Mouse (Mus musculus) limb, embryonic 10.5 days (tissue): Measurements from ENCODE around the gene Stfa2l1. TPM values are rescaled to one million over a fixed set of nuclear protein-coding genes. Genes with fewer than 3 reads are reported as not detected.
"Not testable (repeated sequence)": the region's sequence is repeated elsewhere in the genome, so short reads cannot be mapped to it uniquely, and the experiment has no call there.

Source experiments
- DNase-seq: peaks from one replicate; pipeline ENCODE4 v3.0.0-alpha.2; 2017; ENCODE audit warnings: low spot score
- H3K27ac ChIP-seq: fragments of 300-500 bp; sonication (generic); 2 replicates; pipeline ENCODE4 v1.5.1; 2016; ENCODE audit warnings: mild to moderate bottlenecking
- H3K27me3 ChIP-seq: fragments of 300-500 bp; sonication (generic); 2 replicates; pipeline ENCODE4 v1.6.1; 2016; ENCODE audit warnings: low read depth, mild to moderate bottlenecking; ENCODE audit not compliant: poor library complexity, severe bottlenecking
- H3K36me3 ChIP-seq: fragments of 300-500 bp; sonication (generic); 2 replicates; pipeline ENCODE4 v1.6.1; 2016; ENCODE audit warnings: mild to moderate bottlenecking, moderate library complexity
- H3K4me1 ChIP-seq: fragments of 300-500 bp; sonication (generic); 2 replicates; pipeline ENCODE4 v1.6.1; 2016
- H3K4me3 ChIP-seq: fragments of 300-500 bp; sonication (generic); 2 replicates; pipeline ENCODE4 v1.5.1; 2016; ENCODE audit warnings: mild to moderate bottlenecking, moderate library complexity
- H3K9me3 ChIP-seq: fragments of 300-500 bp; sonication (generic); replicated peaks from 2 replicates; pipeline ENCODE4 v1.6.1; 2016; ENCODE audit warnings: mild to moderate bottlenecking
- WGBS: fragments of 180-500 bp; shearing (Covaris S2); methylation state at CpG from one replicate; pipeline ENCODE4 v1.1.7; 2016; 5-methylcytosine and 5-hydroxymethylcytosine counted together
- polyA plus RNA-seq: library from polyadenylated mRNA; unstranded; fragments of >200 nt; fragmentation: Nextera tagmentation; extraction: Ambion mirVana; gene quantifications from 2 replicates; pipeline ENCODE4 v1.2.1, GENCODE M21; 2016

The Stfa2l1 gene
- not detected in 2 replicates for polyA plus RNA-seq

DNA sequence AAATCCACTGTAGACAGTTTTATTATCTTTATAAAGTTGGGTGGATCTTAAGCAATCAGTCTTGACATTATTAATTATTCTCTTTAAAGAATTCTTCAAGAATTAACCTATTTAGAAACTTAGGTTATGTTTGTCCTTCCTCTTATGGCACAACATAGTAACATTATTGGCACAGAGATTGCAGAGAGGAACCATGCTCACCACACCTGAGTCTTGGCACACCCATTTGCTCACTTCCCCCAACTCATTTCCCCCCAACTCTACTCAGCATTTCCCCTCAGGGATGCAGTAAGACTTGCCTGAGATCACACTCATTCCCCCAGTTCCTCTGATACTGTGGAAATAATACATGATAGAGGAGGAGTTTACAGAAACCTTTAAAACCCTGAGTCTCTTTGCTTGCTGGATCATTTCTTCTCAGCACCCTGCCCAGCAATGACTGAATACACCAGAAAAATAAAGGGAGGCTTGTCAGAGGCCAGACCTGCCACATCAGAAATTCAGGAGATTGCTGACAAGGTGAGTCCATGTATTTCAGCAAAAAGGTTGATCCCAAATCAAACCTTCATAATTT is at the start of gene Stfa2l1:
TSS of gene Stfa2l1 (plus strand) at position 410 of the 574 bp plus-strand sequence.
- Histone ChIP-seq H3K4me1 (no peaks in the 10 kb centered on the region), H3K27ac (no peak within 1 kb of the TSS), H3K27me3 (no peaks in the 10 kb centered on the region), H3K4me3 (no peak within 1 kb of the TSS), H3K9me3 (no peaks in the 10 kb centered on the region), H3K36me3 (no peaks in the 10 kb centered on the region)
- DNase-seq, result no peak

GRCm38 (mm10) chr16:36111486-36111885 is 45.1 kb upstream of the Stfa2l1 start:
- H3K36me3 ChIP-seq, H3K9me3 ChIP-seq, H3K4me3 ChIP-seq, H3K4me1 ChIP-seq, DNase-seq, H3K27ac ChIP-seq, H3K27me3 ChIP-seq: not testable (repeated sequence)

DNA sequence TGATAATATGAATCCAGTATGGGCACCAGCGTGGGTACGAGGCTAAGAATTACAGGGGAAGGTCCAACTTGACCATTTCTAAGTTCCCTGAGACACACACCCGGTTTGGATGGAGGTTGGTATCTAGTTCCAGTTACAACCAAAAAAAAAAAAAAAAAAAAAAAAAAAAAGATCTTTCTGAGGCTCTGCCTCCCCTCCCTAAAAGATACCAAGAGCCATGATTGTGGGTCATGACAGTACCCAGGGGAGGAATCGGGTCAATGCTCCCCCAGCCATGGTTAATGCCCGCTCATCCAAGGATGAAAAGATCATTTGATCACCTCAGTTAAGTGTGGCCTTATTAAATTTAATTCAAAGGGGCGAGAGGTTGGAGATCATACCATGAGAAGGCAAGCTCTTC is 40.9 kb upstream of the Stfa2l1 start:
- H3K4me1 ChIP-seq, H3K9me3 ChIP-seq, H3K27me3 ChIP-seq, H3K4me3 ChIP-seq, H3K27ac ChIP-seq, H3K36me3 ChIP-seq, DNase-seq: not testable (repeated sequence)
- 93% methylated on average over 6 of the region's 6 CpGs for WGBS

DNA sequence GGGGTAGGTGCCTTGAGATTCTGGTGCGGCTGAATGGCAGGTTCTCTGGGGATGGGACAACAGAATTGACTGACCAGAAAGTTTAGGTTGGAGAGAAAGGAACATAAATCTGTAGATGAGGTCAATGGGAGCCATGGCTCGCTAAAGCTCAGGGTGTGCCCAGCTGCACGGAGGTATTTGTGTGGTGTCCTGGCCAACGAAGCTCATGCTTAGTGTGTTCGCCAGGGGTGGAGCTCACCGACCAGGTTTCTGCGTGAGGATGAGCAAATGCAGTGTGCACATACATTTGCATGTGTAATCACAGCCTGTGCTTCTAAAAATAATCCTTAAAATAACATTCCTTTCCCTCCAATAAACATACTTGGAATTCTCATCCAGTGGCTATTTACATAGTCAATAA is 28.5 kb upstream of the Stfa2l1 start:
- Histone ChIP-seq H3K27ac (no peak overlapping the region), H3K4me3 (no peak overlapping the region), H3K4me1 (no peaks in the 10 kb centered on the region), H3K27me3 (no peaks in the 10 kb centered on the region), H3K36me3 (no peaks in the 10 kb centered on the region), H3K9me3 (no peaks in the 10 kb centered on the region)
- 92% methylated on average over 7 of the region's 7 CpGs for WGBS
- no peak for DNase-seq

DNA sequence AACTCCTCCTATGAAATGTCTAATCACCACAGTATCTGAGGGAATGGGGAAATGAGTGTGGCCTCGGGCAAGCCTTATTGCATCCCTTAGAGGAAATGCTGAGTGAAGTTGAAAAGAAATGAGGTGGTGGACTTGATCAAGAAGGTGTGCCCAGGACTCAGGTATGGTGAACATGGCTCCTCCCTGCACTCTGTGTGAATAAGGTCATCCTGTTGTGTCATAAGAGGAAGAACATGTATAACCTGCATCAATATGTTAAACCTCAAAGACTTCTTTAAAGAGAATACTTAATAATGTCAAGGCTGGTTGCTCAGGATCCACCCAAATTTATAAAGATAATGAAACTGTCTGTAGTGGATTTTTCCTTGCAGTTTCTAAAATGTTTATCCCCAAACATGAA is 25.5 kb upstream of the Stfa2l1 start, which contains the start of gene Csta1:
TSS of gene Csta1 (minus strand) at position 101 of the 400 bp plus-strand sequence.
- 84% methylated on average over 1 of the region's 1 CpGs for WGBS
- no peaks in the 10 kb centered on the region for H3K27me3 ChIP-seq

GRCm38 (mm10) chr16:36138201-36138600 is 18.4 kb upstream of the Stfa2l1 start:
- DNase-seq, result no peak
- Histone ChIP-seq H3K36me3 (no peaks in the 10 kb centered on the region), H3K4me3 (no peak overlapping the region), H3K27me3 (no peaks in the 10 kb centered on the region), H3K9me3 (no peaks in the 10 kb centered on the region), H3K4me1 (no peaks in the 10 kb centered on the region), H3K27ac (no peak overlapping the region)
- WGBS, result 87% methylated on average over 2 of the region's 2 CpGs

More for the DNA sequence above, 25.5 kb upstream of the Stfa2l1 start, which contains the start of gene Csta1:
- Histone ChIP-seq H3K36me3 (no peaks in the 10 kb centered on the region), H3K9me3 (no peaks in the 10 kb centered on the region), H3K27ac (no peak within 1 kb of the TSS), H3K4me3 (no peak within 1 kb of the TSS), H3K4me1 (no peaks in the 10 kb centered on the region)
- DNase-seq, result no peak

DNA sequence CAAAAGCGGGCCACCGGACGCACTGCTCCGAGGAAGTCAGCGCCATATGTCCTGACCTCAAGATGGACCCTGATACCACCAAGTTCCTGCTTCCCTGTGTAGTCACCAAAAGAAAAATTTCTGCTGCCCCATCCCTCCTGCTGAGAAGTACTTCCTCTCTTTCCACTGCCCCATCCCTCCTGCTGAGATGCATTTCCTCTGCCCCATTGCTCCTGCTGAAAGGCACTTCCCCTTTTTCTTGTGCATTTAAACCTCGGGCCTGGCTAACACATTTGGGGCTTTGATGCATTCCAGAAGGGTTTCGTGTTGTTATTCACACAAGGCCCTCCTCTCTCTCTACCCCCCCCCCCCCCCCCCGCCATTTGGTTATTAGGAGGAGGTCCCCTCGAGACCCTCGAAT is 11.2 kb downstream of the Stfa2l1 start:
- WGBS, result 91% methylated on average over 10 of the region's 10 CpGs
- not testable (repeated sequence) for H3K4me1 ChIP-seq, H3K36me3 ChIP-seq, H3K4me3 ChIP-seq, DNase-seq, H3K9me3 ChIP-seq, H3K27me3 ChIP-seq, H3K27ac ChIP-seq

DNA sequence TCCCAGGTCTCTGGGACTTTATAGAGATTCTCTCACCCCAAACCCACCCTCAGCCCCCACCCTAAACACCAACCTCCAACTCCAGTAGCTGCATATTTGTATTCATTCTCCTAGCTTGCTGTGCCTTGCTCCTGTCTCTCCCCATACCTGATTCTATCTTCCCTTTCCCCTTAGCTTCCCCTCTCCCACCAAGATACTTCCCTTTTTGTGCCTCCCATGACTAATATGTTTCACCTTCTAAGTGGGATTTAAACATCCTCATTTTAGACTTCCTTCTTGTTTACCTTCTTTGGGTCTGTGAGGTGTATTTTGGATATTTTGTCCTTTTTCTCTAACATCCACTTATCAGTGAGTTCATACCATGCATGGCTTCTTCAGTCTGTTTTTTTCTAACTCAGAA is 19.5 kb downstream of the Stfa2l1 start:
- H3K4me1 ChIP-seq, result no peaks in the 10 kb centered on the region
- H3K36me3 ChIP-seq, result no peaks in the 10 kb centered on the region
- H3K27me3 ChIP-seq, result no peaks in the 10 kb centered on the region
- no peak overlapping the region for H3K4me3 ChIP-seq
- H3K9me3 ChIP-seq, result no peaks in the 10 kb centered on the region
- DNase-seq, result no peak
- no peak overlapping the region for H3K27ac ChIP-seq

DNA sequence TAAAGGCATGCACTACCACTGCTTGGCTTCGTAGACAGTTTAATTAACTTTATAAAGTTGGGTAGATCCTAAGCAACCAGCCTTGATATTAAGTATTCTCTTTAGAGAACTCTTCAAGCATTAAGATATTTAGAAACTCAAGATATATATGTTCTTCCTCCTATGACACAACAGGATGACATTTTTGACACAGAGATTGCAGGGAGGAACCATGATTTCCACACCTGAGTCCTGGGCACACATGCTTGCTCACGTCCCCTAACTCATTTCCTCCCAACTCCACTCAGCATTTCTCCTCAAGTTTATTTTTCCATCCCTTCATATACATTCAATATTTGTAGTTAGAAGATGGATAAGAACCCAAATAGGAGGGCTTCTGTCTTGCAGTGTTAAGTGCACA is 23.3 kb downstream of the Stfa2l1 start:
- WGBS, result 89% methylated on average over 2 of the region's 2 CpGs
- Histone ChIP-seq H3K27me3 (no peaks in the 10 kb centered on the region), H3K4me1 (no peaks in the 10 kb centered on the region), H3K36me3 (no peaks in the 10 kb centered on the region), H3K27ac (no peak overlapping the region), H3K4me3 (no peak overlapping the region), H3K9me3 (no peaks in the 10 kb centered on the region)
- DNase-seq, result no peak

DNA sequence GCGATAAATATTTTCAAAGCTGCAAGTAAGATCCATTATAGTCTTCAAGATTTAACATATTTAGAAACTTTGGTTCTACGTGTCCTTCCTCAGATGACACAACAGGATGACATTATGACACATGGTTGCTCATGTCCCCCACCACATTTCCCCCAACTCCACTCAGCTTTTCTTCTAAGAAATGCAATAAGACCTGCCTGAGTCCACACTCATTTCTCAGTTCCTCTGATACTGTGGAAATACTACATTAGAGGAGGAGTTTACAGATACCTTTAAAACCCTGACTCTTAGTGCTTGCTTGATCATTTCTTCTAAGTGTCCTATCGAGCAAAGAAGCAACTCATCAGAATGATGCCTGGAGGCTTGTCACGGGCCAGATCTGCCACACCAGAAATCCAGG is 27.3 kb downstream of the Stfa2l1 start, which contains the start of gene Gm5483:
TSS of gene Gm5483 (plus strand) at position 301 of the 400 bp plus-strand sequence.
- not testable (repeated sequence) for H3K9me3 ChIP-seq, DNase-seq, H3K27ac ChIP-seq, H3K27me3 ChIP-seq, H3K4me3 ChIP-seq, H3K4me1 ChIP-seq, H3K36me3 ChIP-seq
- WGBS, result 81% methylated on average over 4 of the region's 4 CpGs

DNA sequence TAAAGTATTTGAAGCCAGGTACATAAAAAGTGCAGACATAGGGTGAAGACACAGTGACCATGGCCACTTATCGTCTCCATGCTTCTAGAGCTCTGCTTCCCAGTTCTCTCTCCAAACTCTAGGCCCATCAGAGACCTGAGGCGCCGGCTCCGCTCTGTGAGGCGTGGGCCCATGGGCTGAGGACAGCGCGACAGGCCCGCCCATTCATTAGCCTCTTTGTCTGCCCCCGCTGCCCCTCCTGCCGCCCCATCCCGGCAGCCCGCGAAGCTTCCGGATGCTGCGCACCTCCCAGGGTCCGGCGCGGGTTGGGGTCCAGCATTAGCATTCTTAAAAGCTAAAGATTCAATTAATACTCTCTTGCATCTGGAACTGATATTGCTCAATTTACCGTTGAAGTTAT is 42.6 kb downstream of the Stfa2l1 start:
- Histone ChIP-seq H3K4me3 (no peak overlapping the region), H3K27ac (no peak overlapping the region), H3K9me3 (no peaks in the 10 kb centered on the region), H3K27me3 (no peaks in the 10 kb centered on the region), H3K36me3 (no peaks in the 10 kb centered on the region), H3K4me1 (no peaks in the 10 kb centered on the region)
- 53% methylated on average over 19 of the region's 19 CpGs for WGBS
- no peak for DNase-seq

- Histone ChIP-seq H3K4me1 (no peaks in the 10 kb centered on the region), H3K9me3 (no peaks in the 10 kb centered on the region), H3K27me3 (no peaks in the 10 kb centered on the region), H3K36me3 (no peaks in the 10 kb centered on the region), H3K4me3 (no peak overlapping the region), H3K27ac (no peak overlapping the region)
- 92% methylated on average over 5 of the region's 5 CpGs for WGBS
- DNase-seq, result no peak
Observed at GRCm38 (mm10) chr16:36203846-36204245, 47.2 kb downstream of the Stfa2l1 start.

DNA sequence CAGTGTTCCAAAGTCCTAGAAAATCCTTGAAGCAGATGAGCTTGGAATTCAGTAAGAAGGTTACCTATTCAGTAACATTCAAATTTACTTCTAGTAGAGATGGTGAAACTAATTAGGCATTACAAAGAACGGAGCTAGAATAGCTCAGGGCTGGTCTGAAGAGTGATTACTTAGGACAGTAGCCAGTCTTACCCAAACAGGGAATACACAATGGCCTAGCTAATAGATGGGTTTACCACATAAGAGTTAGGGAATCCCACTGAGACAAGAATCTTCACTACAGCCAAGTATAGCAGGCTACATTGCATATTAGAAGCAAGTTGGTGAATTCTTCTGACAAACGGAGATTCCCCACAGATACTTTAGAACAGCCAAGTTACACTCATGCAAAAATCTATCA is 49.1 kb downstream of the Stfa2l1 start:
- H3K4me3 ChIP-seq, H3K27me3 ChIP-seq, H3K4me1 ChIP-seq, H3K36me3 ChIP-seq, H3K9me3 ChIP-seq, DNase-seq, H3K27ac ChIP-seq: not testable (repeated sequence)
- WGBS, result 38% methylated on average over 2 of the region's 2 CpGs

DNA sequence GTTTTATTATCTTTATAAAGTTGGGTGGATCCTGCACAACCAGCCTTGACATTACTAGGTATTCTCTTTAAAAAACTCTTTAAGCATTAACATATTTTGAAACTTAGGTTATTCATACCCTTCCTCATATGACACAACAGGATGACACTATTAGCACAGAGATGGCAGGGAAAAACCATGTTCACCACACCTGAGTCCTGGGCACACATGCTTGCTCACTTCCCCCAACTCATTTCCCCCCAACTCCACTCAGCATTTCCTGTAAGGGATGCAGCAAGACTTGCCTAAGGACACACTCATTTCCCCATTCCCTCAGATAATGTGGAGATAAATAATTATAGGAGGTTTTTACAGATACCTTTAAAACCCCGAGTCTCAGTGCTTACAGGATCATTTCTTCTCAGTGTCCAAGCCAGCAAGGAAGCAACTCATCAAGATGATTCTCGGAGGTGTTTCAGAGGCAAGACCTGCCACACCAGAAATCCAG is 53.4 kb downstream of the Stfa2l1 start, which contains the start of gene Gm5416:
TSS of gene Gm5416 (plus strand) at position 437 of the 487 bp plus-strand sequence.
- H3K4me1 ChIP-seq, result no peaks in the 10 kb centered on the region
- no peaks in the 10 kb centered on the region for H3K9me3 ChIP-seq
- no peak within 1 kb of the TSS for H3K4me3 ChIP-seq
- DNase-seq, result no peak
- H3K36me3 ChIP-seq, result no peaks in the 10 kb centered on the region
- no peak within 1 kb of the TSS for H3K27ac ChIP-seq
- WGBS, result 88% methylated on average over 2 of the region's 2 CpGs
- no peaks in the 10 kb centered on the region for H3K27me3 ChIP-seq
